Mouse (Mus musculus) naive thymus-derived CD4-positive, alpha-beta T cell, adult 5 months (primary cell): ENCODE data around the gene Dzip1l. TPM values are rescaled to one million over a fixed set of nuclear protein-coding genes. Genes with fewer than 3 reads are reported as not detected.

Experiments used
- polyA plus RNA-seq: library from polyadenylated mRNA; unstranded; fragments of 100-300 nt; shearing (Covaris generic); gene quantifications from one replicate; pipeline ENCODE4 v1.2.1, GENCODE M21; 2017

The Dzip1l gene
- polyA plus RNA-seq, result not detected

GRCm38 (mm10) chr9:99629281-99630011 lies at the start of gene Dzip1l:
Gene Dzip1l (plus strand): TSS chr9:99629496.

DNA sequence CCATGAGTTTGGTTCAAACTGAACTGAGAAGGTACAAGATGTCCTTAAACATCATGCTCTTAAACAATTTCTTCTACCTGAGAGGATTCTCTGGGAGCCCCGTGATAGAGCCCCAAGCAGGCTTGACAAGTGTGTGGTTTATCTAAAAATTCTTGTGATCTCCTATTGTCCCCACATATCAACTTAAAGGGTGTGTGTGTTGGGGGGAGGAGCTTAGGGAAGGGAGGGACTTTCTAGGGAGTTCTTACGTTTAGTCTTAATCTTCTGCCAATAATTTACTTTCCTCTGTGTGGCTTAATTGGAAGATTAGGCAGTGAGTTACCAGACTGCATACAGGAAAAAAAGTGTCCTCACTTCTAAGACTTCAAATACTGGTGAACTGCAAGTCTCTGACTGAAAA lies 17.1 kb upstream of the Dzip1l start, which contains the start of gene A4gnt:
Gene A4gnt (plus strand): TSS at position 301 of the 400 bp plus-strand sequence.

GRCm38 (mm10) chr9:99717134-99717533 lies 87.8 kb downstream of the Dzip1l start, which contains the start of gene Cldn18:
Gene Cldn18 (minus strand): TSS chr9:99717267.

Other genes with a start within 250 kb of the Dzip1l start
- not detected for gene Mras, start 192.1 kb upstream of the Dzip1l start, polyA plus RNA-seq
- gene Nme9, start 178.0 kb upstream of the Dzip1l start, polyA plus RNA-seq, result not detected
- gene Armc8, start 60.6 kb upstream of the Dzip1l start, polyA plus RNA-seq, result 40.0 TPM
- 59.5 TPM for gene Dbr1, start 53.7 kb upstream of the Dzip1l start, polyA plus RNA-seq
- not detected for gene A4gnt, start 17.0 kb upstream of the Dzip1l start, polyA plus RNA-seq
- not detected for gene Cldn18, start 87.8 kb downstream of the Dzip1l start, polyA plus RNA-seq
- gene Sox14, start 246.7 kb downstream of the Dzip1l start, polyA plus RNA-seq, result not detected